Mouse (Mus musculus) retina, postnatal 1 day (tissue): Measurements from ENCODE around the gene Clptm1l.

ENCODE experiments used
- DNase-seq: peaks from one replicate; pipeline ENCODE4 v3.0.0-alpha.2; 2012

The Clptm1l gene

GRCm38 (mm10) chr13:73603522-73604155, at the start of gene Clptm1l:
Gene Clptm1l, plus strand, starts transcription at chr13:73604006.
- peak; percentile 96 for DNase-seq

- no peak for DNase-seq
Observed at GRCm38 (mm10) chr13:73564201-73564600, 39.6 kb upstream of the Clptm1l start.

GRCm38 (mm10) chr13:73575051-73575450, 28.8 kb upstream of the Clptm1l start:
- no peak for DNase-seq

- no peak for DNase-seq
Observed at GRCm38 (mm10) chr13:73577277-73577676, 26.5 kb upstream of the Clptm1l start.

GRCm38 (mm10) chr13:73591488-73591887, 12.3 kb upstream of the Clptm1l start:
- no peak for DNase-seq

GRCm38 (mm10) chr13:73592546-73592945, 11.3 kb upstream of the Clptm1l start:
- DNase-seq, result no peak

- DNase-seq, result no peak
Observed at GRCm38 (mm10) chr13:73596276-73596675, 7.5 kb upstream of the Clptm1l start.

GRCm38 (mm10) chr13:73600217-73600616, 3.6 kb upstream of the Clptm1l start:
- DNase-seq, result no peak

GRCm38 (mm10) chr13:73603046-73603445, 760 bp upstream of the Clptm1l start:
- DNase-seq, result no peak

GRCm38 (mm10) chr13:73604156-73604957, 551 bp downstream of the Clptm1l start:
- DNase-seq, result no peak

GRCm38 (mm10) chr13:73618406-73618805, 14.6 kb downstream of the Clptm1l start:
- DNase-seq, result no peak

GRCm38 (mm10) chr13:73620637-73621036, 16.8 kb downstream of the Clptm1l start:
- DNase-seq, result no peak

GRCm38 (mm10) chr13:73626410-73626744, 22.6 kb downstream of the Clptm1l start:
- no peak for DNase-seq

GRCm38 (mm10) chr13:73626745-73627549, 23.1 kb downstream of the Clptm1l start, which contains the start of gene Tert:
Gene Tert, plus strand, starts transcription at chr13:73626911.
- peak; percentile 69 for DNase-seq

GRCm38 (mm10) chr13:73628586-73629113, 24.8 kb downstream of the Clptm1l start:
- no peak for DNase-seq

GRCm38 (mm10) chr13:73631837-73632236, 28.0 kb downstream of the Clptm1l start:
- no peak for DNase-seq

GRCm38 (mm10) chr13:73637826-73638225, 34.0 kb downstream of the Clptm1l start:
- no peak for DNase-seq

GRCm38 (mm10) chr13:73641296-73641695, 37.5 kb downstream of the Clptm1l start:
- DNase-seq, result no peak

GRCm38 (mm10) chr13:73646397-73647087, 42.7 kb downstream of the Clptm1l start:
- peak; percentile 61 for DNase-seq

GRCm38 (mm10) chr13:73653266-73653665, 49.5 kb downstream of the Clptm1l start:
- DNase-seq, result no peak

- no peak for DNase-seq
Observed at GRCm38 (mm10) chr13:73654976-73655375, 51.2 kb downstream of the Clptm1l start.

GRCm38 (mm10) chr13:73658953-73659352, 55.1 kb downstream of the Clptm1l start:
- no peak for DNase-seq
